Mouse (Mus musculus) liver, adult 2 months (tissue): ENCODE results near the gene Srrd. TPM values are rescaled to one million over a fixed set of nuclear protein-coding genes. Genes with fewer than 3 reads are reported as not detected.

Source experiments
- DNase-seq: peaks from one replicate; pipeline ENCODE4 v3.0.0-alpha.2; 2011; ENCODE audit warnings: low read depth, low spot score; ENCODE audit errors: extremely low read depth
- H3K27ac ChIP-seq: fragments of 200-500 bp; replicated peaks from 2 replicates; pipeline ENCODE4 v1.5.1; 2012; ENCODE audit warnings: low read depth, mild to moderate bottlenecking, control low read depth, inconsistent platforms, low read length; ENCODE audit not compliant: insufficient read depth
- H3K27me3 ChIP-seq: fragments of 200-500 bp; 2 replicates; pipeline ENCODE4 v1.6.1; 2012; ENCODE audit warnings: mild to moderate bottlenecking, moderate library complexity, low read length, inconsistent platforms; ENCODE audit not compliant: control insufficient read depth, insufficient read depth
- H3K36me3 ChIP-seq: fragments of 200-500 bp; 2 replicates; pipeline ENCODE4 v1.6.1; 2012; ENCODE audit warnings: low read length, inconsistent platforms; ENCODE audit not compliant: control insufficient read depth, insufficient read depth
- H3K4me1 ChIP-seq: fragments of 200-500 bp; 2 replicates; pipeline ENCODE4 v1.6.1; 2011; ENCODE audit warnings: low read length; ENCODE audit not compliant: control insufficient read depth, insufficient read depth
- H3K4me3 ChIP-seq: fragments of 200-500 bp; 2 replicates; pipeline ENCODE4 v1.5.1; 2011; ENCODE audit warnings: low read depth, mild to moderate bottlenecking, control low read depth, low read length, moderate library complexity; ENCODE audit not compliant: insufficient read depth
- H3K79me2 ChIP-seq: fragments of 200-500 bp; 2 replicates; pipeline ENCODE4 v1.6.1; 2012; ENCODE audit warnings: inconsistent platforms, mild to moderate bottlenecking, low read length, moderate library complexity; ENCODE audit not compliant: control insufficient read depth, insufficient read depth
- H3K9ac ChIP-seq: fragments of 200-500 bp; 2 replicates; pipeline ENCODE4 v1.6.1; 2012; ENCODE audit warnings: low read depth, mild to moderate bottlenecking, control low read depth, inconsistent platforms, low read length
- CTCF ChIP-seq: fragments of 200-500 bp; IDR thresholded peaks from 2 replicates; pipeline ENCODE4 v1.5.1; 2011; ENCODE audit warnings: low read depth, low read length, control low read depth
- POLR2A ChIP-seq: fragments of 200-500 bp; IDR thresholded peaks from 2 replicates; pipeline ENCODE4 v1.6.1; 2011; ENCODE audit warnings: low read length, control low read depth; ENCODE audit not compliant: insufficient read depth; ENCODE audit errors: extremely low read depth
- WGBS: fragments of 180-500 bp; shearing (Covaris S2); methylation state at CpG from one replicate; pipeline ENCODE4 v1.1.7; 2018; 5-methylcytosine and 5-hydroxymethylcytosine counted together
- polyA plus RNA-seq: library from polyadenylated mRNA; depleted of rRNA; stranded (reverse); fragments of >200 nt; gene quantifications from 2 replicates; pipeline ENCODE4 v1.2.3, GENCODE M21; 2012; rRNA removed
- total RNA-seq: library from RNA; depleted of rRNA; stranded (reverse); fragments of >200 nt; gene quantifications from 2 replicates; pipeline ENCODE4 v1.2.3, GENCODE M21; 2014; rRNA removed

Gene Srrd
- total and polyA plus RNA-seq, 2 experiments, result 12.3 to 30.0 TPM

DNA sequence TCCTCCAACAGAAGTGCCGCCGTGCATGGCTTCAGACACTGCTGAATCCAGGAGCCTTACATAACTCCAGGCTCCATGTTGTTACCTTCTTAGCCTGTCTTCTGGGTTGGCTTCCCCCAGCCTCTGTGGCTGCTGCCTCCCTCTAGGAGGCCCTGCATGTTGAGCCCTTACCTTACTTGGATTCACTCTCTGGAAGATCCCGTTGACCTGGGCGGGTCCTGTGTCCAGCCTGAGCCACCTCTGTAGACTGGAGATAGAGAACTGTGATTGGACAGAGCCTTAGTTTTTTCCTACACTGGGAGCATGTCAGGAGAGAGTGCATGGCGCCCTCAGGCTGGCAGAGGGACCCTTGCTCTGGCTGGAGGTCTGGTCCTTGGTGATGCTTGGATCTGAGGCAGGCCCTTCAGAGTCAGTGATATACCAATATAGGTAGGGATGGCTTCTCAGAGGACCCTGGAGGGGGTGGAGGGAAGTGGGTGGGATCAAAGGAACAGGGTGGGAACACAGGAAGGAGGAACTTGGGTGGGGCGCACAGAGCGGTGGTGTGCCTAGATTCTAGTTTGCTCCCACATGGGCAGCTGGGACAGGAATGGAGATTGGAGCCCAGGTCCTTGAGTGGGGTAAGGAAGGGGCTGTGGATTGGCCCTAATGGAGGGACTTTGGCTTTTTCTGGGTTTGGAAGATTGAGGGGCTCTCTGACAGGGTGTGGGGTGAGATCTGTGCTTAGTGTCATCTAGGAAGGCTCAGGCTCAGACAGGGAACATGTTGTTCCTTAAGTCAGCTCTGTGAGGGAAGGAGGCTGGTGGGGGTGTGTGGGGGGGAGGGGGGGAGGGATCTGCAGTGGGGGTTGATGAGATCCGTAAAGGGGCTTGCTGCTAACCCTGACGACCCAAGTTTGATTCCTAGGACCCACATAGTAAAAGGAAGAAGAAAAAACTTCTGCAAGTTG is 54.4 kb downstream of the Srrd start:
- DNase-seq, result no peak
- H3K27ac ChIP-seq, result no peak overlapping the region
- H3K36me3 ChIP-seq, result no peaks in the 10 kb centered on the region
- H3K79me2 ChIP-seq, result peaks cover 50% of the 10 kb centered on the region
- no peak overlapping the region; the same call in 1 of the 2 replicates for H3K4me3 ChIP-seq
- no peak for TF ChIP-seq POLR2A
- no peak for TF ChIP-seq CTCF
- H3K4me1 ChIP-seq, result peaks cover 50% of the 10 kb centered on the region
- H3K9ac ChIP-seq, result no peak overlapping the region
- 79% methylated on average over 9 of the region's 9 CpGs for WGBS
- H3K27me3 ChIP-seq, result no peaks in the 10 kb centered on the region

DNA sequence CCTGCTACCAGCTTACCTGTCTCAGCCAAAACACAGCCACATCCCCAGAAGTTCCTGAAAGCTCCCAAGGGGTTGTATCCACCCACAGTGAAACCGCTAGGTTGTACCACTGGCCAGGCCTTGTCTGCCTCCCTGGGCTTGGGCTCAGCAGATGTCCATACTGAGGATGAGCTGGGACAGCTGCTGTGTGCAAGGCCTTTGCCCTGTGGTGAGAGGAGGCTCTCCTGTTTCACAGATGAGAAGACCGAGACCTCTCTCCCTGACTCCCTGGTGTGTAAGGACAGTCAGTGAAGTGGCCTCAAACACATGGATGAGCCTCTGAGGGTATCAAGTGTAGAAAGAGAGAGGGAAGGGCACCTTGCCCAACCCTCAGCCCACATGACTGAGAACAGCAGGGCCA is 55.2 kb downstream of the Srrd start:
- no peak for DNase-seq

More for the DNA sequence above, 55.2 kb downstream of the Srrd start:
- H3K79me2 ChIP-seq, result peaks cover 54% of the 10 kb centered on the region
- no peak overlapping the region for H3K4me3 ChIP-seq
- peaks cover 42% of the 10 kb centered on the region for H3K4me1 ChIP-seq
- H3K27me3 ChIP-seq, result no peaks in the 10 kb centered on the region
- H3K36me3 ChIP-seq, result no peaks in the 10 kb centered on the region
- 0 out of 2 replicates have a peak overlapping the region, but pooled peaks have one; percentile 7 for H3K27ac ChIP-seq
- no peak overlapping the region for H3K9ac ChIP-seq
- WGBS, result 85% methylated on average over 2 of the region's 2 CpGs
- no peak for TF ChIP-seq POLR2A
- TF ChIP-seq CTCF, result no peak

Other genes with a start within 250 kb of the Srrd start
- 0.27 and 0.37 TPM in 2 replicates for gene Cryba4, start 90.5 kb downstream of the Srrd start, total RNA-seq
- gene Cryba4, start 90.5 kb downstream of the Srrd start, polyA plus RNA-seq, result 0.17 and 0.52 TPM in 2 replicates
- gene Crybb1, start 87.2 kb downstream of the Srrd start, total RNA-seq, result not detected in 2 replicates
- not detected in 2 replicates for gene Crybb1, start 87.2 kb downstream of the Srrd start, polyA plus RNA-seq
- gene Tpst2, start 66.3 kb downstream of the Srrd start, total RNA-seq, result 27.7 and 38.9 TPM in 2 replicates
- 30.2 and 35.7 TPM in 2 replicates for gene Tpst2, start 66.3 kb downstream of the Srrd start, polyA plus RNA-seq
- 7.7 and 9.7 TPM in 2 replicates for gene Tfip11, start 16.7 kb downstream of the Srrd start, total RNA-seq
- gene Tfip11, start 16.7 kb downstream of the Srrd start, polyA plus RNA-seq, result 18.6 and 19.1 TPM in 2 replicates
- 12.3 and 17.5 TPM in 2 replicates for gene Hps4, start within 50 bp of the Srrd start, total RNA-seq
- 19.0 and 30.9 TPM in 2 replicates for gene Hps4, start within 50 bp of the Srrd start, polyA plus RNA-seq
- 0.09 TPM in 1 of 2 replicates, not detected in the other for gene Gm6583, start 13.0 kb upstream of the Srrd start, total RNA-seq
- gene Gm6583, start 13.0 kb upstream of the Srrd start, polyA plus RNA-seq, result not detected in 2 replicates
- 0.07 TPM in 1 of 2 replicates, not detected in the other for gene Asphd2, start 51.8 kb upstream of the Srrd start, total RNA-seq
- gene Asphd2, start 51.8 kb upstream of the Srrd start, polyA plus RNA-seq, result 0.10 TPM in 1 of 2 replicates, not detected in the other
- not detected in 2 replicates for gene Gm6588, start 106.4 kb upstream of the Srrd start, total RNA-seq
- gene Gm6588, start 106.4 kb upstream of the Srrd start, polyA plus RNA-seq, result not detected in 2 replicates
- under 0.01 TPM in 1 of 2 replicates, not detected in the other for gene Sez6l, start 234.1 kb upstream of the Srrd start, total RNA-seq
- not detected in 2 replicates for gene Sez6l, start 234.1 kb upstream of the Srrd start, polyA plus RNA-seq